Mouse (Mus musculus) hindbrain, embryonic 16.5 days (tissue): ENCODE data around the gene Dnmt3a. TPM values are rescaled to one million over a fixed set of nuclear protein-coding genes. Genes with fewer than 3 reads are reported as not detected.
A peak's percentile ranks its signal among the peaks of the same experiment; 100 is the strongest.

Experiments used
- ATAC-seq: fragments of 200-750 bp; cut with Nextera tagmentation; 2 replicates; pipeline ENCODE4 v1.8.0; 2017; ENCODE audit warnings: moderate TSS enrichment, moderate library complexity
- H3K27ac ChIP-seq: fragments of 300-500 bp; sonication (generic); 2 replicates; pipeline ENCODE4 v1.5.1; 2014; ENCODE audit warnings: low read depth, mild to moderate bottlenecking, control low read depth, low read length, moderate library complexity
- H3K27me3 ChIP-seq: fragments of 300-500 bp; sonication (generic); replicated peaks from 2 replicates; pipeline ENCODE4 v1.6.1; 2014; ENCODE audit warnings: low read length; ENCODE audit not compliant: control insufficient read depth, insufficient read depth
- H3K36me3 ChIP-seq: fragments of 300-500 bp; sonication (generic); 2 replicates; pipeline ENCODE4 v1.6.1; 2014; ENCODE audit warnings: mild to moderate bottlenecking, low read length, moderate library complexity, mixed read lengths; ENCODE audit not compliant: control insufficient read depth, insufficient read depth
- H3K4me1 ChIP-seq: fragments of 300-500 bp; sonication (generic); 2 replicates; pipeline ENCODE4 v1.6.1; 2014; ENCODE audit warnings: low read depth, low read length; ENCODE audit not compliant: control insufficient read depth, insufficient read depth
- H3K4me2 ChIP-seq: fragments of 300-500 bp; sonication (generic); 2 replicates; pipeline ENCODE4 v1.6.1; 2014; ENCODE audit warnings: mild to moderate bottlenecking, low read length, control low read depth, moderate library complexity
- H3K4me3 ChIP-seq: fragments of 300-500 bp; sonication (generic); 2 replicates; pipeline ENCODE4 v1.5.1; 2014; ENCODE audit warnings: mild to moderate bottlenecking, low read length, control low read depth, moderate library complexity
- H3K9ac ChIP-seq: fragments of 300-500 bp; sonication (generic); 2 replicates; pipeline ENCODE4 v1.6.1; 2014; ENCODE audit warnings: low read depth, mild to moderate bottlenecking, control low read depth, low read length, moderate library complexity
- H3K9me3 ChIP-seq: fragments of 300-500 bp; sonication (generic); 2 replicates; pipeline ENCODE4 v1.6.1; 2014; ENCODE audit warnings: mild to moderate bottlenecking, low read length, moderate library complexity; ENCODE audit not compliant: control insufficient read depth
- WGBS: fragments of 180-500 bp; shearing (Covaris S2); extraction: QIAGEN DNeasy Blood & Tissue Kit; methylation state at CpG from one replicate; pipeline ENCODE4 v1.1.7; 2014; 5-methylcytosine and 5-hydroxymethylcytosine counted together
- polyA plus RNA-seq: library from polyadenylated mRNA; unstranded; fragments of >200 nt; fragmentation: Nextera tagmentation; extraction: Ambion mirVana; gene quantifications from 2 replicates; pipeline ENCODE4 v1.2.1, GENCODE M21; 2015

The Dnmt3a gene
- polyA plus RNA-seq, 1 experiment from 2014 or later = 104 TPM

DNA sequence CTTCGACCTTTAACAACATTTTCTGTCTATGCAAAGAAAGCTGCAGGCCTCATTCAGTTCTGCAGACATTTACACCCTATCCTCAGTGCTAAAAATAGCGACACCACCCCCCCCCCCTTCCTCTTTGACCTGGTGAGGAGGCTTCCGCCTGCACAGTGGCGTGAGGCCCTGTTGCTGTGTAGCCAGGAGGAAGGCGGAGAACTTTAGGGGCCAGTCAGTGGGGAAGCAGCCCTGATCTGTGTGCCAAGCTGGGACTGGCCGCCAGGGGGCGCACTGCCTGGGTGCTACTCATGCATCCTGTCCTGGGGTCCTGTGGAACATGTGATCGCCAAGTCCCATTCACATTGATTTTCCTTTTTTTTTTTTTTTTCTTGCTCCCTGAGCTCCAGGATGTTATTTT, 24.3 kb upstream of the Dnmt3a start:
- Histone ChIP-seq H3K4me3 (no peak overlapping the region), H3K4me1 (peaks cover 45% of the 10 kb centered on the region), H3K27ac (peak overlapping the region; percentile 53), H3K4me2 (no peak overlapping the region), H3K27me3 (no peaks in the 10 kb centered on the region), H3K9me3 (no peaks in the 10 kb centered on the region), H3K9ac (no peak overlapping the region), H3K36me3 (no peaks in the 10 kb centered on the region)
- WGBS = 16% methylated on average over 8 of the region's 8 CpGs
- ATAC-seq = peak; percentile 49

DNA sequence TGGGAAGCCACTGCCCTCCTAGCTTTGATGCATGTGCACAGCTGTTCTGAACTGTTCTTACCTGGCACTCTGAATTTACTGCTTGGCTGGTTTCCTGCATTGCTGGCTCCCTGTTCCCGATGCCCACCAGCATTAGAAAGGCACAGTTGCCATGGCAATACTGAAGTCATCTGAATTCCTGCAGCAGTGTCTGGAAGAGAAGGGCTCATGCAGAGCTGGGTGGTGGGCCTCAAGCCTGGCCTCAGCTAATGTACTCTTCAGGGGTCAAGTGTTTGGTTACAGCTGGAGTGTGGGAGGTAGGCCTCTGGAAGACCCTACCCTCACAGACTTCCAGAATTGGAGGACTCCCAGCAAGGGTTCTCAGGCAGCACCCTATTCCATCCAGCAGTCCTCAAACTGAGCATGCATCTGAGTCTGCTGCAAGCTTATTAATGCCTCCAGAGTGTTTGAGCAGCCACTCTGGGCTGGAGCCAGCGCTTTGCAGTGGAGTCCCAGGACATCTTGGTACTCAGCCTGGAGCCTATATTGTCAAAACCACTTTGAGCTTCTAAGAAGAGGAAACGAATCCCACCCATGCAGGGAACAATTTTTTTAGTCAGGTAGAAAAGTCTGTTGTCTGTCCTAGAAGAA, 22.5 kb upstream of the Dnmt3a start:
- Histone ChIP-seq H3K4me2 (no peak overlapping the region), H3K27ac (peak overlapping the region; percentile 65), H3K9ac (no peak overlapping the region), H3K27me3 (no peaks in the 10 kb centered on the region), H3K36me3 (no peaks in the 10 kb centered on the region), H3K9me3 (no peaks in the 10 kb centered on the region), H3K4me1 (peaks cover 47% of the 10 kb centered on the region), H3K4me3 (no peak overlapping the region)
- 40% methylated on average over 3 of the region's 3 CpGs for WGBS
- ATAC-seq = peak; percentile 51

DNA sequence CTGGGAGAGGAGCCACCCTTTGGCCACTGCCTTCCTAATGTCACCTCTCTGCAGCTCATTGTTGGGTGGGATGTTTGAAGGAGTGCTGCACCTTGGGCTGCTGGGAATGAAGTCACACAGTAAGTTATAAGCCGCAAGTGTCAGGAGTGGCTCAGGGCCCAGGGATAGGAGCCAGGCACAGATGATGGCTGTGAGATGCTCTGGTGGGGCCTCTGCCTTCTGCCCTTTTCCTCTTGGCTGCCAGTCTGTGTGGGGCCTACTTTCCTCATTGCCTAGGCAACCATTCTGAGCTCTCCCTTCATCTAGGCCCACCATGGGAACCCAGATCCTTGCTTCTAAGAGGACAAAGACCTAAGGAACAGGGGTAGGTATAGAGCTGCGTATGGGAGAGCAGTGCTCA, 21.5 kb upstream of the Dnmt3a start:
- Histone ChIP-seq H3K27me3 (no peaks in the 10 kb centered on the region), H3K9ac (no peak overlapping the region), H3K27ac (0 out of 2 replicates have a peak overlapping the region, but pooled peaks have one; percentile 3), H3K9me3 (no peaks in the 10 kb centered on the region), H3K4me3 (no peak overlapping the region), H3K4me1 (peaks cover 47% of the 10 kb centered on the region), H3K36me3 (no peaks in the 10 kb centered on the region), H3K4me2 (no peak overlapping the region)
- 44% methylated on average over 2 of the region's 2 CpGs for WGBS
- ATAC-seq = no peak

DNA sequence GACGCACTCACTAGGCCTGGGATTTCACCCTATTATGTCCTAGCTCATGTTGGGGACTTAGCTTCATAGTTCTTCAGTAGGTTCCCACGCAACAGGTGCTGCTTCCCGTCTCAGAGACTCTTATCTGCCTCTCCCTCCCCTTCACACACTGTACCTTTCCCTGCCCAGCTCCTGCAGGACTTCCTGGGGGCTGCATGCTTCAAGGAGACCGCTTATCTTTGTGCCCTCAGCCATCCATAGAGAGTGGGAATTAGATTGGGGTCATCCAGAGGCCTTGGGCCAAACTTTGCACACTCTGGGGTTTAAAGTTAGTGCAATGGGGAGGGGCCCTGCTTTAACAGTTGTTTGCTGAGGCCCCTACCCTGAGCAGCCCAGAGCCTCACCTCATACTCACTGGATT, 21.1 kb upstream of the Dnmt3a start:
- H3K27ac ChIP-seq = no peak overlapping the region
- no peak overlapping the region for H3K4me3 ChIP-seq
- H3K9ac ChIP-seq = no peak overlapping the region
- H3K9me3 ChIP-seq = no peaks in the 10 kb centered on the region
- ATAC-seq = no peak
- H3K4me1 ChIP-seq = peaks cover 47% of the 10 kb centered on the region
- H3K4me2 ChIP-seq = no peak overlapping the region
- H3K36me3 ChIP-seq = no peaks in the 10 kb centered on the region
- no peaks in the 10 kb centered on the region for H3K27me3 ChIP-seq
- 80% methylated on average over 4 of the region's 4 CpGs for WGBS

DNA sequence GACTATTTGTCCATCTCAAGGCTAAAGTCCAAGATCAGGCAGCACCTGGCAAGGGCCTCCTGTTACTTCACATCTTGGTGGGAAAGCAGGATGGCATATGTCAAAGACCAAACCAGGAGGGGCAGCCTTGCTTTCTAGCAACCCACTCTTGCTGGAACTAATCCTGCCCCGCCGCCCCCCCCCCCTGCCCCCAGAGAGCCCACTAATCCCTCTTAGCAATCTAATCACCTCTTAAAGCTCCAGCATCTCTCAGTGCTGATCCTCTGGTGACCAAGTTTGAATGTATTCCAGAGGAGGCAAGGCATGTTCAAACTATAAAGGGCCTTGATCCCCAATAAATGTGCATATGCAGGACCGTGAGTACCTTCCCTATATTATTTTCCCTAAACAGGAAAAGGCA, 18.8 kb upstream of the Dnmt3a start:
- H3K36me3 ChIP-seq = no peaks in the 10 kb centered on the region
- H3K4me1 ChIP-seq = peaks cover 27% of the 10 kb centered on the region
- WGBS = 49% methylated on average over 3 of the region's 3 CpGs
- H3K27ac ChIP-seq = no peak overlapping the region
- H3K4me2 ChIP-seq = no peak overlapping the region
- no peak for ATAC-seq
- no peak overlapping the region for H3K9ac ChIP-seq
- no peaks in the 10 kb centered on the region for H3K27me3 ChIP-seq
- H3K9me3 ChIP-seq = no peaks in the 10 kb centered on the region
- H3K4me3 ChIP-seq = no peak overlapping the region

DNA sequence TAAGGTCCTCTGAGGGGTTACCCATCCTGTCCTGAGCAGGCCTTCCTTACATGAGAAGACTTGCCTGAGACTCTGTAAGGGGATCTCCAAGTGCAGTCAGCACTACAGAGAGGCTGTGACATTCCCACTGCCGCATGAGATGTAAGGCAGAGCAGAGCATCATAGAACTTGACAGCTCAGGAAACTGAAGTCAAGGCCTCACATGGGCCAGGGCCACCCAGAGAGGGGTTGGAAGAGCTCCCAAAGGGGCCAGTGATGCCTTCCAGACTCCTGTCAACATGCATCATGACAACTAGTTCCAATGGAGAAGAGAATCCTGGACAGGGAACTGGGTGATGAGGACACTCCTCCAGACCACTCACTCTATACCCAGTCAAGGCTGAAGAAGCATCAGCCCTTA, 18.3 kb upstream of the Dnmt3a start:
- no peak overlapping the region for H3K4me2 ChIP-seq
- no peak overlapping the region for H3K4me3 ChIP-seq
- H3K9me3 ChIP-seq = no peaks in the 10 kb centered on the region
- ATAC-seq = no peak
- H3K27ac ChIP-seq = no peak overlapping the region
- no peaks in the 10 kb centered on the region for H3K27me3 ChIP-seq
- 58% methylated on average over 1 of the region's 1 CpGs for WGBS
- H3K36me3 ChIP-seq = no peaks in the 10 kb centered on the region
- H3K4me1 ChIP-seq = peaks cover 22% of the 10 kb centered on the region
- H3K9ac ChIP-seq = no peak overlapping the region

DNA sequence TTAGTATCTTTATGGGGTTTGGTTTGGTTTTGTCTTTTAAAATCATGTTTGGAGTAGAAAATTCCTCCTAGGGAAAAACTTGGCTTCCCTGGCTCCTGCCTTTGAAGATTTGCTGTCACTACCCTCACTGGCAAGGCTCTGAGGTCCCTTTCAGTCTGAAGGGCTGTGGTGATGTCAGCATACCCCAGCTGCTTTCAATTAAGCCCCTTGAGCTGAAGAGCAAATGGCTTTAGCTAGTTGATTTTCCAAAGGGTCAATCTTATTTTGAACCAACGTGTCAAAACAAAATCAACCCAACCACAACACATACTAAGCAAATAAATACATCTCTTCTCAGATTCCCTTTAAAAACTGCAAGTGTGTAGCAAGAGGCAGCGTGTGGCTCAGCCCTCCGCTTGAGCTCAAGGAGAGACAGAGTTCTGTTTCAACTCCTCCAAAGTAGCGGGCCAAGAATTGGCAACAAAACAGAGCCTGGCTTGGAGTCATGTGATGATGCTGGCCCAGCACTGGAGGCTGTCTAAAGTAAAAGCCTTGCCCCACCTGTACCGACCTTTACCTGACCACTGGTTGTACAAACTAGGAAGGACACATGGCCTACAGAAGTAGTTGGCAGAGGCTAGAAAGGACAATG, 17.3 kb upstream of the Dnmt3a start:
- H3K27ac ChIP-seq = no peak overlapping the region
- no peak overlapping the region for H3K4me2 ChIP-seq

DNA sequence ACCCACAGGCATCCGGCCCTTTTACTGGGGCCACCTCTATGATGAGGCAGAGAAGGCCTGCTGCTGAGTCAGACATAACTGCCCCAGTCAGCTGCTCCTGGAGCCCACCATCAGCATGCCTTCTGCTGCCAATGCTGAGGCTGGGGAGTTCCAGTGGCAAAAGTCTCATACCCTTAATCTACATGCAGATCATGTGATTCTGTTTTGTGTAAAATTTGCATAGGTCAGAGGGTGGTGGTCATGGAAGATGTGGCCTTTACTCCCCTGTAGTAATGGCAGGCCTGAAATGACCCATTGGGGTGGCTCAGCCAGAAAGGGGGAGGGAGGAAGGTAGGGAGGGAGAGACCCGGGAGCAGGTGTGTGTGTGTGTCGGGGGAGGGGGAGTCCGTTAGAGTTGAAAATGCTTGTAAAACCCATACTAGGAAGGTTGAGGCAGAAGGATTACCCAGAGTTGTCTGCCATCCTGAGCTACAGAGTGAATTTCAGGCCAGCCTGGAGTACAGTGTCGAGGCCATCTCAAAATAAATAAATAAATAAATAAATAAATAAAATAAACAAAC, 16.1 kb upstream of the Dnmt3a start:
- ATAC-seq = no peak
- H3K27ac ChIP-seq = no peak overlapping the region
- H3K4me2 ChIP-seq = no peak overlapping the region
- peaks cover 4% of the 10 kb centered on the region; the same call in 1 of the 2 replicates for H3K4me1 ChIP-seq
- H3K36me3 ChIP-seq = no peaks in the 10 kb centered on the region
- WGBS = 62% methylated on average over 5 of the region's 5 CpGs
- no peaks in the 10 kb centered on the region for H3K27me3 ChIP-seq
- no peak overlapping the region for H3K9ac ChIP-seq
- no peak overlapping the region for H3K4me3 ChIP-seq
- no peaks in the 10 kb centered on the region for H3K9me3 ChIP-seq

More for the DNA sequence above, 17.3 kb upstream of the Dnmt3a start:
- no peak overlapping the region for H3K4me3 ChIP-seq
- ATAC-seq = no peak
- no peaks in the 10 kb centered on the region for H3K27me3 ChIP-seq
- 52% methylated on average over 5 of the region's 5 CpGs for WGBS
- H3K9ac ChIP-seq = no peak overlapping the region
- peaks cover 12% of the 10 kb centered on the region for H3K4me1 ChIP-seq
- no peaks in the 10 kb centered on the region for H3K9me3 ChIP-seq
- no peaks in the 10 kb centered on the region for H3K36me3 ChIP-seq

DNA sequence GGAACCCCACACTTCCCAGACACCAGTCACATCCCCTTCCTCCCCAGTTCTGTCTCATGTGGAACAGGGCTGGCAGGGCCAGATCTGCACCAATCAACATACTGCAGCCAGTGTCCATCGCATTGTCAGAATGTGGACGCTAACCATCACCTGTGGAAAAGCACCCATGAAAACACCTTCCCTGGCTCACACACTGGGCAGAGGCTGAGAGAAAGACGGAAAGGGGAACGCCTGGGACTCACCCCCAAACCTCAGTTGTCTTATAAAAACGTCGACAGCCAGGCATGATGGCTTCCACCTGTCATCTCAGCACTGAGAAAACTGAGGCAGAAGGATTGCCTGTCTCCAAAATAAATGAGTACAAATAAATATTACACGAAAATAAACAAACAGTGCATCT, 14.6 kb upstream of the Dnmt3a start:
- ATAC-seq = no peak

More for the DNA sequence above, 14.6 kb upstream of the Dnmt3a start:
- Histone ChIP-seq H3K4me1 (peaks cover 2% of the 10 kb centered on the region; the same call in 1 of the 2 replicates), H3K4me3 (peak overlapping the region; percentile 37), H3K4me2 (peak overlapping the region; percentile 66), H3K36me3 (no peaks in the 10 kb centered on the region), H3K27ac (0 out of 2 replicates have a peak overlapping the region, but pooled peaks have one; percentile 19), H3K9me3 (no peaks in the 10 kb centered on the region), H3K9ac (0 out of 2 replicates have a peak overlapping the region, but pooled peaks have one; percentile 37), H3K27me3 (no peaks in the 10 kb centered on the region)
- 52% methylated on average over 7 of the region's 7 CpGs for WGBS
